Mouse (Mus musculus) adrenal gland (tissue): ENCODE results near the gene Nsf.

Experiments
- intact Hi-C: fragments of 180-260 bp; cut with DNase I; formaldehyde crosslinking; loops from one replicate; pipeline ENCODE4 v1.15.1; 2025

The Nsf gene

DNA sequence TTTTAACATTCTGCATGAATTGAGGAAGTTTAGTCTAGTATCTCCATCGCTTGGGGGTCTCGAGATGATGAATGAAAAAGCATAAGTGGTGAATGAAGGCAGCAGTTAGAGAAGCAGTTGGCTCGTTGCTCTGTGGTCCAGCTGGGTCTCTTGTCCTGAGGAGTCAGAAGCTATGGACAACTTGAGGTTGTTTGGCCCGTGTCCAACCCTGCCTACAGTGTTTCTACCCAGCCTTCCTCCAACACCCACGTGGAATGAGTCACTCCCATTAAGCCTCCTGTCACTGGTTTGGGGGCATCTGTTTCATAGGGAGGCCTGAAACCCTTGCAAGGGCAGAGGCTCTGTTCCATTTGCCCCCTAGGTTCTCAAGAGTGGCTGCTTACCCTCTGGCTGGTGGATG lies 163.9 kb downstream of the Nsf start:
- intact Hi-C loops, result no loop called here

DNA sequence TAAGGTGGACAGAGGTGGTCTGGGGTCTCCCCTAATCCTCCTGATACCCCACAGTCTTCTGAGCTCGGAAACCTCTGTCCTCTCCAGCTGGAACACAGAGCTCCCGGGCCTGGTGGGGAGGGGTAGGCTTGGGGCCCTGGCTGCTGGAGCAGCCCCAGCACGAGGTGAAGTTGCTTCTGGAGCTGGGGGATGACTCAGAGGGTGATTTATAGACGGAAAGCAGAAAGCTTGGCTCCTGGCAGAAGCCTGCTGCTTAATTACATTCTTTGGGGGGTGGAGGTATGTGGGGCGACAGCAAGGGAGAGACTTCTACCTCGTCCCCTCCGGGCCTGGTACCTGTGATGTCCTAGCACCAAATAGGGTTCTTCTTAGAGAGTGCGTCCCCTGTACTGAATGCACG lies 173.7 kb downstream of the Nsf start:
- intact Hi-C loops, result no loop called here

DNA sequence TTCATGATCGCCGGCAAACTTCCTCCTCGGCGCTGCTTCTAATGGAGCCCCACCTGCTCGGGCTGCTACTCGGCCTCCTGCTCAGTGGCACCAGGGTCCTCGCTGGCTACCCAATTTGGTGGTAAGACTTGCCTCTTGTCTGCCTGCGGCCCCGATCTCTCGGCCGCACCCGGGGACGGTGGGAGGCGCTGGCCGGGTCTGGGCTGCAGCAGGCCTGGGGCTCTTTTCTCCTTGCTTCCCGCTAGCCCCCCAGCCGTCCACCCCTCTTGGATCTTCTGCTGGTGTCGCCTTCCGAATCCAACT lies 179.7 kb downstream of the Nsf start:
- intact Hi-C loops, result no loop called here

DNA sequence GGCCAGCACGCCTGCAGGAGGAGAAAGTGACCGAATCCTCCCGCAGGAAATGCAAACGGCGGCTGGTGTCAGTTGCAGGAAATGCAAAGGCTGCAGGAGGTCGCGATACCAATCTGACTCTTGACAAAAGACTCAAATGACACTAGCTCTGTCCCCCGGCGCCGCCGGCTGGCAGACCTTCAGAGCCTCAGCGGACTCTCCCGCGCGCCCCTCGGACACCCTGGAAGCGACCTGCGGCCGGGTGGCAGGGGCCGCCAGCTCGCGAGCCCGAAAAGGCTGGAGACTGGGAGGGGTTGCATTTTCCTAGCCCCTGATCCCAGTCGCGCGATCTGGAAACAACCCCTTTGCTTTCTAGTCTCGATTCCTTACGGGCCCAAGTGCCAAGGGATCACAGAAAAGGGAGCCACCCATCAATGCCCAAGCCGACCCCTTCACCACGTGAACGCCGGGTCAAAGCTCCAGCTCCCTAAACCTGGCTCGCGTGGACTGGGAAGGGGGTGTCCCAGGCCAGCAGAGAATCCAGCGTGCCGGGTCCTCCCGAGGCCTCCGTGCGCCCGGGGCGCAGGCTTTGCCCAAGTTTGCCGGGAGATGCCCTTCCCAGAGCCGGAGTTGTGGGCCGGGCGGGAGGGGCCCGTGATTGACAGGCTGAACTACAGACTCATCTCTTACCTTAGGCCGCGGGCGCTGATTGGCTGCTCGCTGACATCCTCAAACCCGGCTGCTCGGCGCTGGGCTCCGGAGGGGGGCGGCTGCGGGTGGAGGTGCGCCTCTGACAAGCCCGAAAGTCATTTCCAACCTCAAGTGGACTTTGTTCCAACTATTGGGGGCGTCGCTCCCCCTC lies 180.2 kb downstream of the Nsf start, which contains the start of gene Wnt3:
TSS of gene Wnt3 (plus strand) at position 764 of the 841 bp plus-strand sequence.
- intact Hi-C loops, result no loop called here

DNA sequence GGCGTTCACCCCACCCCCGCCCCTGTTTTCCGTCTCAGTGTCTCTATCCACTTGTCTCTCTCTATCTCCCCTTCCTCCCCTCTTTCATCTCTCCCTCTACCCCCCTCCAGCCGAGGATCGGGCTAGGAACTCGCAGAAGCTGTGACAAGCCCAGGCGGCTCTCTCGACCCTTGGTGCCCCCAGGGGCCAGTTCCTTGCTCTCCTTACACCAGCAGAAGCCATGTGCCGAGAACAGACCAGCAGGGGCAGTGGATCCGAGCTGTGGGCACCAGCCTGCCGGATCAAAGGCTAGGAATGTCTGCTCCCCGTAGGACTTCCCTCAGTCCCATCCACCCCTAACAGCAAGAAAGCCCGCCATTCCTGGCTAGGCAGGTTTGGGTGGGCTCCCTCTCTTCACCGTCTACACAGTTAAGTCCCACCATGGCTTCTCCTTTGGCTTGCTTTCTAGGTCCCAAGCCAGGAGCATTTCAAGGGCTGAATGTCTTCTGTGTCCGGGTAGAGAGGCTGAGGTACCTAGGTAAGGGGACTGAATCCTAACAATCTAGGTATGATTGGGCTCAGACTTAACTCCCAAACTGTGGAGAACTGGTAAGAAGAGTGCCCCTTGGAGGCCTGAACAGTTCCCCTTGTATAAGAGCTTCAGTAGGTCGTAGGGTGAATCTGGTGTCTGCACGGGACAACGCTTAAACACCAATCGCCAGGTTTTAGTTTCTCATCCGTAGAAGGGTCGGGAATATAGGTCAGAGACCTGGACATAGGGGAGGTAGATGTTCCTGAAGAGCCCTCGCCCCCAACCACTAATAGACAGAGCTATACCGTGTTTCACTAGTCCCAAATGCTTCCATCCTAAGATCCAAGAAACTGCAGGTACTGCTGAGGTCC lies 181.1 kb downstream of the Nsf start:
- intact Hi-C loops, result no loop called here
